Mouse (Mus musculus) embryo, embryonic 11.5 days (tissue): Measurements from ENCODE around the gene Slc28a3.

Experiments
- DNase-seq: peaks from one replicate; pipeline ENCODE4 v3.0.0-alpha.2; 2012; ENCODE audit warnings: low read depth, low spot score

The Slc28a3 gene

DNA sequence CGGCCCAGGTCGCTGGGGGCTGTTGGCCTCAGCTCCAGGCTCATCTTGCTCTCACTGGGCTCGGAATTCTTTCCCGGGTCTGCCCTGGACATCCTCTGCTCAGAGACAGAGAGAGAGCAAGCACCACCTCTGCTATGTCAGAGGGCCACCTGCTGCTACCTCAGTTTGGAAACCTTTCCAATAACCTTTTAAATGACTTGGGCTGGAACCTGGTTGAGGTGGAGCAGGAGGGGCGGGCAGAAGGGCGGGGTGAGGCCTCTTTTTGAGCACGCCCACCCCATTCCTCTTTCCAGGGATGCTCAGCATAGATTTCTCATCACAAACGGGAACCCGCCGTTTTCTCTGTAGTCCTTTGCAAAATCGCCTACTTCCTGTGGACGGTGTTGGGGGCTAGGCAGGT lies at the start of gene Slc28a3:
Slc28a3 (minus strand) TSS at position 162 of the 400 bp plus-strand sequence.
- DNase-seq, result no peak

DNA sequence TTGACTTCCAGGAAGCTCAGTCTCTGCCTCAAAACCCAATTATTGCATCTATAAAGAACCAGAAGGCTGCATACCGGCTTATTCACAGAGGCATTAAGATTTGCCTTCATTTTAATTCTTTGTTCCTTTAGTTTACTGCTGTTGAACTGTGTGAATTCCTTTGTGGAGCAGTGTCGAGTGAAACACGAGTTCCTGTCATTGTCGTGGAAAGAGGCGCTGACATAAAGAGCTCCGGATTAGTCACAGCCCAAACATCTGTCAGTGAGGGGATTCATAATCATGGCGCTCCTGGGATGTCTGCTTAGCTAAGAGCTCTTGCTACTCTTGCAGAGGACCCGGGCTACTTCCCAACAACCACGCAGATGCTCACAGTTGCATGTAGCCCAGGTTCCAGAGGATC lies 47.3 kb upstream of the Slc28a3 start:
- DNase-seq, result no peak

DNA sequence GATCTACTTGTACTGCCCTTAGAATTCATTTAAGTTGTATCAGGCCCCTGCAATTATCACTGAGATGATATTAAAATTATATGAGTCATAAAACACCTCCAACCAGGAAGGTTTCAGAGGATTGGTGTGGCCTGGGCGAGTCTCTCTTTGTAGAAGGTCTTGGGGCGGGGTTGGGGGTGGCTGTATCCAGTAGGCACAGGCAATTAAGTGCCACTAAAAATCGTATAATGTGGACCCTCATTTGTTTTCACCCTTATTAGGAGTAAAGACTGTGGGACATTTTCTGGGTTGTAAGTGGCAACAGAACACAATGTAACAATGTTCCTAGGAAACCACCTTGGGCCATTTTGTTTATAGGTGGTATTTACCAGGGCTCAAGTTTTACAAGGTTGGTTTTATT lies 46.2 kb upstream of the Slc28a3 start:
- DNase-seq, result no peak

DNA sequence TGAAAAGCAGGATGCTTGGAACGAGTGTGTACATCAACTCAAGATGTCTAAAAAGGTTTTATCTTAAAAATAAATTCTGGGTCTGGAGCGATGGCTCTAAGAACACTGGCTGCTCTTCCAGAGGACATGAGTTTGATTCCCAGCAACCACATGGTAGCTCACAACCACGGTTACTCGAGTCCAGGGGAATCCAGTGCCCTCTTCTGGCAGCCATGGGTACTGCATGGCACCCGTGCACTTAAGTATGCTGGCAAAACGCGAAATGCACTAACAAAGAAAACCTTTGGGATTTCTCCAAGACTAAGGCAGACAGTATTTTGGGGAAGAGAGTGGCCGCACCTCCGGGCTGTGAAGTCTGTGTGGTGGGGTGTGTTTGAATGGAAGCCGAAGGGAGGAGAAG lies 44.9 kb upstream of the Slc28a3 start:
- no peak for DNase-seq

DNA sequence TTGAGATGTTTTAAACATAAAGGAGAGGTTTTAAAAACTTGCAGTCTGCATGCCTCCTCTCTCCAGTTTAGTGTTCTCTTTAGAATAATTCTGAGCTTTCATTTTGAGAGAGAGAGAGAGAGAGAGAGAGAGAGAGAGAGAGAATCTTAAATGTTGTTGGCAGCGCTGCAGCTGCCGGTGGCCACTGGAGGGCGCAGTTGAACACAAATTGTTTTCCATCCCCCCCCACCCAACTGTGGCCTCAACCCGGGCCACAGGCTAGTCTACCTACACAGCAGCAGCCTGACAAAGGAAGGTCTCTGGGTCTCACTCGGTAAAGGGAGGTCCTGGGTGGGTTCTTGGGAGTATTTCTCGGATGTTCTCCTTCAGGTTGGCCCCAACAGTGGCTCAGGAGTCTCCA lies 29.7 kb upstream of the Slc28a3 start:
- peak; percentile 36 for DNase-seq

DNA sequence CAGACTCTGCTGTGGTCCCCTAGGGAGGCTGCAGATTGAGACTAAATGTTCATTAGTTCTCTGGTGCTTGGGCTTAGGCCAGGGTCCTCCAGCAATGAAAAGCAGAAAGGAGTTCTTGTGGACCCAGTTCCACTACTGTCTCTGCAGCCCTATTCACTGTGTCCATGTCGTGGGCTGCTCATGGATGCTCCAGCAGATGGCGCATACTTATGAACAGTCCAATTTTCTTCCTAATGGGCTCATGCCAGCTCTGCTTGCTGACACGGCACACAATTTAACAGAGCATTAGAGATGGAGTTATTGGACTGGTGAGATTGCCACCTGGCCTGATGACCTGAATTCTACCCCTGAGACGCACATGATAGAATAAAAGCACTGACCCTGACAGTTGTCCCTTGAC lies 28.3 kb upstream of the Slc28a3 start:
- peak; percentile 38 for DNase-seq

DNA sequence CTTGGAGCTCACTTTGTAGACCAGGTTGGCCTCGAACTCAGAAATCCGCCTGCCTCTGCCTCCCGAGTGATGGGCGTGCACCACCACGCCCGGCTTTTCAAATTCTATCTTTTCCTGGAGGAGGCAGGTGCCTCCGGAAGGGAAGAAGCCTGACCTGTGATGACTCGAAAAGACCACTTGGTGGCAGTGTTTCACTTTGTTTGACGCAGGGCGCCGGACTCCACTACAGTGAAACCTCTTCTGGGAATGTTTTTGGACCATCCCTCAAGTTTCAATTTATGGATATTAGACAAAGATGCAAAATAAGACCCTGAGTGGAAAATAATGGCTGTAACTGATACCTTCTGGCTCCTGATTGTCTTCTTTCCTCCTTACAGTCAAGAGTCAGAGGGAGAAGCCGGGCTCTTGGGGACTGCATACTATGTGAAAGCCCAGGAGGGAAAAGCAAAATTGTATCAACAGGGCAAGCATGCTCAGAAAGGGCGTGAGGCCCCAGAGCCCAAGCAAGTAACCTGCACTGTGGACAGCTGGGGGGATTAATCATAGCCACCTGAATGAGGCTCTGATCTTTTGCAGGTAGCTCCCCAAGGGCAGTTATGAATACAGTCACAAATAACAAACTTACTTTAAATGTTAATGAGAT lies 26.8 kb upstream of the Slc28a3 start:
- peak; percentile 67 for DNase-seq

DNA sequence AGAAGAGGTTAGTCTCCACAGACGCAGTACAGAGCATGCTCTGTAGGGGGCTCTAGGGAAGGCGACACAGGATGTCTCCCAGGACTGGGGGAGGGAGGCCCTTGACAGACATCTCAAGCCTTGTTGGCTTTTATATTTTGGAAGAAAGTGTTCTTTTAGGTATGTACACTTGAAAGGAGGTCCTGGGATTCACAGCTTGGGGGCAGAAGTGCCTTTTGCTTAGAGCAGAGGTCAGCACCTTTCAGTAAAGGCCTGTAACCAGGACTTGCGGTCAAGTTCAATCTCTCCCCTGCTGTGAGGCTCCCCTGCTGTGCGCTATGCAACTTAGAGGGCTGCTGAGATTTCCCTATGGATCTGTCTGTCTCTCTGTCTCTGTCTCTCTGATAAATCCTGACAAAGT lies 23.2 kb upstream of the Slc28a3 start:
- no peak for DNase-seq

DNA sequence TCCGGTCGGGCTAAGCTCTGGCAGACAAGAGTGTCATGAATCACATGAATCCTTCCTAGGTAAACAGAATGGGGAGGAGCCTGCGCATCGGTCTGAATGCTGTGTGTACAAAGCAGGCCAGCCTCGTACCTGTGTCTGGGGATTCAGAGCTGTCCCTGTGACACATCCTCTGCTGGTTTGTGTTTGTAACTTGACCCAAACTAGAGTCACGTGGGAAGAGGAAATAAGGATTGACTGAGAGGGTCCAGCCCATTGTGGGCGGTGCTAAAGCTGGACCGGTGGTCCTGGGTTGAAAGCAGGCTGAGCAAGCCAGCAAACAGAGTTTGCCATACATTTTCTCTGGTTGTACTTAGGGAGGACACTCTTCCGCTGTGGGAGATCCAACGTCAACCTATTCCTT lies 20.1 kb upstream of the Slc28a3 start:
- no peak for DNase-seq

DNA sequence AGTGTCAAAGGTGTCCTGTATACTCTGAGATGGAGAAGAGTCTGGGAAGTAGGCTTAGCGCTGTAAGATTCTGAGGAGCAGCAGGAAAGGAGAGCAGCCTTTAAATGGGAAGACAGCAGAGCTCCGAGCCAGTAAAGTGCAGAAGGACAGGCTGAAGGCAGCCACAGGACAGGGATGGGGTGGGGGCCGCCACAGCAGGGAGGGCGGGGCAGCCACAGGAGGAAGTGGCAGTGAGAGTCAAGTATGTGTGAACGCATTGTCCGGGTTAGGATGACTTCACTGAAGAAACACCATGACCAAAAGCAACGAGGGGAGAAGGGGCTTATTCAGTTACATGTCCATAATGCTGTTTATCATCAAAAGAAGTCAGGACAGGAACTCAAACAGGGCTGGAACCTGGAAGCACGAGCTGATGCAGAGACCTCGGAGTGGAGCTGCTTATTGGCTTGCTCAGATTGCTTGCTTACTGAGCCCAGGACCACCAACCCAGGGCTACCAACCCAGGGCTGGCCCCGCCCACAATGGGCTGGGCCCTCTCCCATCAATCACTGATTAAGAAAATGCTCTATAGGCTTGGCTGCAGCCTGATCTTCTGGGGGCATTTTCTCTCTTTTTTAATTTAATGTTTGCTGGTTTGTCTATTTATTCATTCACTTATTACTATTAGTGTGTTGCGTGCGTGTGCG lies 18.8 kb upstream of the Slc28a3 start:
- DNase-seq, result peak; percentile 17

DNA sequence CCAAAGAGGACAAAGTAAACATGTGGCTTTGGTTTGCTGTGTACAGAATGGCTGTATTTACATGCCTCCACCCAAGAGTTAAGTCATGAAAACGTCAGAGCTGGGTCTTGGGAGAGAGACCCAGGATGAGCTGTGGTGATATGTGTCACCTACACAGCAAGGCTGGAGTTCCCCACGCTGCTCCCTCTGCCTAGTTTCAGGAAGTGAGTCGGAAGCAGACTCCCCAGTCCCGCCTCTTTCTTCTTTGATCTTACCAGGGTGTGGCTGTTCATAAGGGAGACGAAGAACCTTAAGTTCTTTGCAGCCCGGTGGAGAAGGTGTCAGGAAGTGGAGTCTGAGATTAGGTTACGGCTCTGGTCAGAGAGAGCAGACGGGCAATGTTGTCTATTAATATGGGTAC lies 12.0 kb upstream of the Slc28a3 start:
- DNase-seq, result no peak

DNA sequence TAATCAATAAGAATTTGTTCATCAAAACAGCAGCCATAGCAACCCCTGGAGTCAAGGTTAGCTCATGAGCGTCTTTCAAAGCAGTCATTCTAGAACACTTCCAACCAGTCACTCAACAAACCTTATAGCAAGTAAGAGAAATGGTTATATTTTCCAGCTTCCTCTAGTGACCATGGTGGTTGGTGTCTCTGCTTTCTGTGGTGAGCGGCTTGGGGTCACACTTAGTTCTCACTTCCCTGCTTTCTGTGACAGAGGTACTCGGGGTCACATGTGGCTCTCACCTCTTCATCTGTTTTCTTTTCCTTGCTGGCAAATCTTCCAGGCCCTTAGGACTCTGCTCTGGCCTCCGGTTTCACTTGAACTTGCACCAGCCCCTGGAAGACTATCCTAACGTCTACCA lies 8.6 kb upstream of the Slc28a3 start:
- no peak for DNase-seq

DNA sequence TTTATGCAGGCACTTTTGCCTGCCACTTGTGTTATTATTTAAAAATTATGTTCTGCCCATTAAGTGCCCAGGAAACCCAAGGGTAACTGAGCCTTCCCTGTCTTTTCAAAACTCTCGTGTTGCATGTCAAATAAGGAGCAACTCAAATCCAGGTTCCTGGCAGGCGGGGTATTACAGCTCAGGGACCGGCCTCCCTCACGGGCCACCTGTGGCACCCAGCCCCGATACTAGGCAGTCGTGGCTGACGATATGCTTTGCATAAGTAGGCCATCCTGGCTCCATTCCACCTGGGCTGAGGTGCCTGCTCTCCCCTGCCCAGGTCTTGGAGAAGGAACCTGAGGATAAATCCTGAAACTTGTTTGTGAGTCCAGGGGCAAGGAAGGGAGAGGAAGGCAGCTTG lies 618 bp downstream of the Slc28a3 start:
- no peak for DNase-seq

DNA sequence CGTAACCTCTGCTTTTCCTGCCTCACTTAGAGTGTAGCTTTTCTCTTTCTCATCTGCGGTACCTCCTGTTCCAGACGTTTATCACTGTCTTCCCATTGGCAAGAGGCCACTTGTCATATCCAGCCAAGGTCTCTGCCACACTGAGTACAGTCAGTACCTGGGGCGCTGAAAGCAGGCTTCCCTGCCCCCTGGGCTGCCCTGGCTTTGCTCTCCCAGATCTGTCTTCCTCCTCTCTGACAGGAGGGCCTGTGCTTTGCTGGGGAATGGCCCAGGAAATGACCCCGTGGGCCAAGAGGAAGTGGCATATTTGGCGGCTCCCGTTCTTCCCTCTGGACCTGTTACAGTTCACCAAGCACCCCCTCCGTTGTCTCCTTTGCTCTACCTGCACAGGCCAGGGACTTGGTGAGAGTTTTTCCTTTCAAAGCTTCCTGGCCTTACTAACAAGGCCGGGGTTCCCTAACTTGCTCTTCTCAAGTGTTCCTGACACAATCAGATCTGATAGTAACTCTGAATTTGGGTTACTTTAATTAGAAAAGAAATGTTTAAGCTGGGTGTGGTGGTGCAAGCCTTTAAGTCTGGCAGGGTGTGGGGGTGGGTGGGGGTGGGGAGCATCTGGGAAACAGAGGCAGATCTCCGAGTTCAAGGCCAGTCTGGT lies 9.3 kb downstream of the Slc28a3 start:
- DNase-seq, result no peak

DNA sequence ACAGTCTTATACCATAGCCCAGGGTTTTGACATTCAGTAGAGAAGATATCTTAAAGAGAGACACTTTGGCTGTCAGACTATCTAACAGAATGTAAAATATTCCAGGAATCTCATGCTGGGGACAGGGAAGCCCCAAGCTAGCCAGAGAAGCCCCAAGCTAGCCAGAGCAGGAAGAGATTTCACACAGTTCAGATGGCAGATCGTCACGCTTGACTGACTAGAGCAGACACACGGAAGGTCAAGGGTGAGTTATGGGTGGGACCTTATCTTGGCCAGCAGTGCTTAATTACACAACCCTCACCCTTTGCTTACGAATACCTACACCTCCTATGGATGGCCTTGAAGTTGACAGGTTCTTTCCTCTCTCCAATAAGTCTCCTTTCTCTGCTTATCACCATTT lies 12.1 kb downstream of the Slc28a3 start:
- DNase-seq, result no peak

DNA sequence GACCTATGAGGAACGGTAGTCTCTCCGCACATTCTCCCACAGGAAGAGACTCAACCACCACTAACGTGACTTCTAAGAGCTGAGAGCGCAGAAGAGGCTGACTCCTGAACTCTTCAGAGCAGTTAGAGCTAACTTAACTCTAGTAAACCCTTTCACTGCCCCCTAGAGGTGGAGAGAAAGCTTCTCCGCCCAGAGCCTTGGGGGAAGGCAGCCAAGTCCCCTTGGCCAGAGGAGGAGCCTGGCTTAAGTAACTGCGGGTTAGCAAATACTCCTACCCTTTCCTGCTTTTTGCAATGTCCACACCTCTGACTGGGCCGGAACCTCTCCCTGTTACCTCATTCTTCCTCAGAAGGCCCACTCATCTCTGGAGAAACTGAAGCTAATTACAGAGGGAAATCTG lies 17.5 kb downstream of the Slc28a3 start:
- peak; percentile 17 for DNase-seq

DNA sequence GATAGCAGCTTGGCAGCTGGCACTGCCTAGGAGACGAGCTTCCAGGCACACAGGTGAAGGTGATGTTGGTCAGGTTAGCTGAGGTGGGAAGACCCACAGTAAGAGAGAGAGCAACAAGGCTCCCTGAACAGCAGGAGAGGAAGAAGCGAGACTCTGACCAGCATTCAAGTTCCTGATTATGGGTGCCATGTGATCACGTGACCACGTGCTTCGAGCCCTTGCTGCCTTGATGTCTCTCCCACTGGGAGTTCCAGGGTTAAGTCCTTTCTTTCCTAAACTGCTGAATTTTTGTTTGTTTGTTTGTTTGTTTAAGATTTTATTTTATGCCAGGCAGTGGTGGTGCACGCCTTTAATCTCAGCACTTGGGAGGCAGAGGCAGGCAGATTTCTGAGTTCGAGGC lies 18.8 kb downstream of the Slc28a3 start:
- DNase-seq, result no peak

DNA sequence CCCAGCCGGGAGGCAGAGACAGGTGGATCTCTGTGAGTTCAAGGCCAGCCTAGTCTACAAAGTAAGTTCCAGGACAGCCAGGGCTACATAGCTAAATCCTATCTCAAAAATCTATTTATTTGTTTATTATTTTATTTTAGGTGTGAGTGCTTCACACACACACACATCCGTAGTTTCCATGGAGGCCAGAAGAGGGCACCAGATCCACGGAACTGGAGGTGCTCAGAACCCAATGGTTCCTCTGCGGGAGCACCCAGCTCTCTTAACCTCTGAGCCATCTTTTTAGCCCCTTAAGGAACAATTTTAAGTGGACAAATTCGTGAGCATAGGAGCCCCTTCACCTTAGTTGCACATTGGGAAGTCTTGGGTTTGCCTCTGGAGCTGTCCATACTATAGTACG lies 20.0 kb downstream of the Slc28a3 start:
- DNase-seq, result peak; percentile 19

DNA sequence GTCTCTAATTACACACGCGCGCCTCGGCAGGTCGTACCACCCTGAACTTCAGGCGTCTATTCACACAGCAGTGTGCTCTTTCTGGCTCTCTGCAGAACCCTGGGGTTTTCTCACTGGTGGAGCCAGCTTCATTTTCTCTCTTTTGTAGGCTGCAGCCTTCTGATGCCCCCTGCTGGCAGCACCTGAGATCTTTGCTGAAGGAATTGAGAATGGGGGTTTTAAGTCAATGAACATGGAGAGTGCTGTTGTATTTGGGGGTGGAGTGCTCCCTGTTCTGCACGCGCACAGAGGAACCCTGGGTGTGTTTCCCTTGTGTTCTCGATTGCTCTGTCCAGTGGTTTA lies 21.2 kb downstream of the Slc28a3 start:
- DNase-seq, result peak; percentile 75

DNA sequence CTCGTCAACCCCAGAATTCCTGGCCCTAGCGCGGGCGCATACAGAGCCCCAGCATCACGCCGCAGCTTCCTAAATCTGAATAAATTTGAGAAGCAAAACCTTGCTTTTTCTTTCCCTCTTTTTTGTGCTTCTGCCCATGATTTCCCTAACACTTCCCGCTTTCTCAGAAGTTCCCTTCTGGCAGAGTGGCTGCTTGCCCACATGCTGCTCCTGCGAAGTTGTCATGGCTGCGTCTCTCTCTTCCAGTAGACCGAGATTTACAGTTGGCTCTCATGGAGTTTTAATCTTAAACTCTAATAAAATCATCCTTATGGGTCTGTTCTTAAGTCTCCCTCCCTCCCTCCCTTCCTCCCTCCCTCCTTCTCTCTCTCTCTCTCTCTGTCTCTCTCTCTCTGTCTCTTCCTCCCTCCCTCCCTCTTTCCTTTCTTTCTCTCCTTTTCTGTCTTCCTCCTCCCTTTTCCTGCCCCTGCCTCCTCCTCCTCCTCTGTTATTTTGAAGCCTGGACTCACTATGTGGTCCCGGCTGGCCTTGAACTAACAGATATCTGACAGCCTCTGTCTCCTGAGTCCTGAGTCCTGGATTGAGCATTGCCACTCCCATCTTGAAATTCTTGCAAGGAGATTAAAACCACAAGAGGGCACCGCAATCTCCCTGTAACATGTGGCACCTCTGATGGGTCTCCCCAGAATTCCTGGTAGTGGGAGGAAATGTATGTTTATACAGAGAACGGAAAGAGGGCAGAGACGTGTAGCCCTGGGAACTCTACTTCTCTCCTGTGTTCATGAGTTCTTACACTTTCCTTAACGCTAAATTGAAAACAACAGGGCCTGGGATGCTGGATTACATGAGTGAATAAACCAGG lies 21.8 kb downstream of the Slc28a3 start:
- peak; percentile 5 for DNase-seq

DNA sequence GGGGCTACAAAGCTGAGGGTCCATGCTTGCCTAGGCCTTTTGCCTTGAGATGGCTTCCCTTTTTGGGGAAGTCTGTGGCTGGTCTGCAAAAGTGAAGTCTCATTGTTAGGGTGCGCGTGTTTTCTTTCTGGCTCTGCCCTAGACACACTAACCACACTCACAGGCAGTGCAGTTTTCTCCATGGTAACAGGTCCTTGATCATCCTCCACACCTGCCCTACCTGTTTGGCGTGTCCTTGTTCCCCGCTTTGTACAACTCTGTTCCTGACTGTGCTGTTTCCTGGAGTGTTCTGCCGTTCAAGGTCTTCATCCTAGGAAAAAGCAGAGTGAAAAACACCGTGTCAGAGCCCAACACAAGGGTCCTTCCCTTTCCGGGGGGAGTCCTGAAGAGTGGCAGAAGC lies 22.7 kb downstream of the Slc28a3 start:
- no peak for DNase-seq

DNA sequence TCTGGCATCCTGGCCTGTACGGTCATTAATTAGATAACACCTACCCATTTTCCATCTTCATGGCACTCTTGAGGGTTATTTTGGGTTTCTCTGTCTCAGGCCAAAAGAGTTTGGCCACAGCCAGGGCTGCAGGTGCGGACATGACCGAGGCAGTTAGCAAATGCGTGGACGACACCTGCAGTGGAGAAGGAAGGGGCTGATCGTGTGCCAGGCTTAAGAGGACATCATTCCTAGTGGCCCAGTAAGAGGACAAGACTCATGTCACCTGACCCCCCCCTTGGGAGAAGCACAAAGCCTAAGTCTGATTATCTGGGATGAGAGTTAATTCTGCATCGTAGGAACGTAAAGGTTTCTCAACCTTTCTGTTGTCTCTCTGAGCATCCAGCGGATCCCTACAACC lies 44.5 kb downstream of the Slc28a3 start:
- no peak for DNase-seq
